Mouse (Mus musculus) embryonic fibroblast, embryonic 13.5 days (primary cell): ENCODE results near the gene Arhgef38.

Experiments
- CTCF ChIP-seq: IDR thresholded peaks from 2 replicates; pipeline ENCODE4 v1.5.1; 2011; ENCODE audit warnings: mild to moderate bottlenecking, control low read depth, low read length, moderate library complexity, borderline replicate concordance; ENCODE audit not compliant: insufficient read depth
- POLR2A ChIP-seq: IDR thresholded peaks from 2 replicates; pipeline ENCODE4 v1.6.1; 2011; ENCODE audit warnings: low read depth, mild to moderate bottlenecking, control low read depth, low read length, moderate library complexity

- TF ChIP-seq POLR2A (no peak), CTCF (no peak)
These were observed at the start of gene Arhgef38 for GRCm38 (mm10) chr3:133234821-133235295.
